Mouse (Mus musculus) brain, embryonic 14.5 days (tissue): Measurements from ENCODE around the gene S100a8.

Experiments
- CTCF ChIP-seq: fragments of 200-500 bp; IDR thresholded peaks from 2 replicates; pipeline ENCODE4 v1.5.1; 2012; ENCODE audit warnings: inconsistent platforms, mild to moderate bottlenecking, moderate library complexity, borderline replicate concordance; ENCODE audit not compliant: insufficient read depth, insufficient read length; ENCODE audit errors: extremely low read depth
- POLR2A ChIP-seq: fragments of 200-500 bp; IDR thresholded peaks from 2 replicates; pipeline ENCODE4 v1.6.1; 2012; ENCODE audit warnings: mild to moderate bottlenecking, inconsistent platforms, borderline replicate concordance; ENCODE audit not compliant: poor library complexity, insufficient read depth, insufficient read length, severe bottlenecking; ENCODE audit errors: extremely low read depth

- TF ChIP-seq POLR2A, result no peak
- no peak for TF ChIP-seq CTCF
Measured at GRCm38 (mm10) chr3:90678656-90679055, 9.9 kb downstream of the S100a8 start.
